Mouse (Mus musculus) T-cell, adult 2 months (primary cell): ENCODE results near the gene Esrra.
"Not testable (repeated sequence)": the region's sequence is repeated elsewhere in the genome, so short reads cannot be mapped to it uniquely, and the experiment has no call there.

Experiments
- DNase-seq: peaks from one replicate; pipeline ENCODE4 v3.0.0; 2022; ENCODE audit warnings: low spot score

Esrra gene

GRCm38 (mm10) chr19:6895608-6896305, 25.9 kb downstream of the Esrra start:
- DNase-seq, result not testable (repeated sequence)

GRCm38 (mm10) chr19:6893731-6894451, 27.7 kb downstream of the Esrra start:
- DNase-seq, result no peak

- no peak for DNase-seq
These were observed 29.1 kb downstream of the Esrra start for GRCm38 (mm10) chr19:6892512-6892911.

- DNase-seq, result no peak
These were observed 43.6 kb downstream of the Esrra start for GRCm38 (mm10) chr19:6877965-6878364.

GRCm38 (mm10) chr19:6876799-6877198, 44.8 kb downstream of the Esrra start:
- no peak for DNase-seq

- no peak for DNase-seq
These were observed 45.8 kb downstream of the Esrra start for GRCm38 (mm10) chr19:6875834-6876233.

- no peak for DNase-seq
These were observed 47.4 kb downstream of the Esrra start for GRCm38 (mm10) chr19:6874257-6874656.

GRCm38 (mm10) chr19:6872701-6873100, 48.9 kb downstream of the Esrra start:
- no peak for DNase-seq

- DNase-seq, result peak; percentile 41
These were observed 49.9 kb downstream of the Esrra start for GRCm38 (mm10) chr19:6871574-6872271.

- peak; percentile 80 for DNase-seq
These were observed 52.3 kb downstream of the Esrra start for GRCm38 (mm10) chr19:6869355-6869754.

GRCm38 (mm10) chr19:6861451-6861850, 60.2 kb downstream of the Esrra start:
- DNase-seq, result no peak
